Mouse (Mus musculus) liver, postnatal 0 days (tissue): Measurements from ENCODE around the gene Gphn. TPM values are rescaled to one million over a fixed set of nuclear protein-coding genes. Genes with fewer than 3 reads are reported as not detected.
A peak's percentile ranks its signal among the peaks of the same experiment; 100 is the strongest.
"Not testable (repeated sequence)": the region's sequence is repeated elsewhere in the genome, so short reads cannot be mapped to it uniquely, and the experiment has no call there.

ENCODE experiments used
- ATAC-seq: fragments of 200-750 bp; cut with Nextera tagmentation; 2 replicates; pipeline ENCODE4 v1.8.0; 2017; ENCODE audit warnings: mild to moderate bottlenecking, moderate library complexity
- DNase-seq: peaks from one replicate; pipeline ENCODE4 v3.0.0-alpha.2; 2016
- H3K27ac ChIP-seq: fragments of 300-500 bp; sonication (generic); 2 replicates; pipeline ENCODE4 v1.5.1; 2014; ENCODE audit warnings: antibody characterized with exemption, moderate library complexity, mild to moderate bottlenecking, low read depth
- H3K27me3 ChIP-seq: fragments of 300-500 bp; sonication (generic); 2 replicates; pipeline ENCODE4 v1.6.1; 2014; ENCODE audit warnings: low read length, control low read depth, mixed read lengths; ENCODE audit not compliant: insufficient read depth
- H3K36me3 ChIP-seq: fragments of 300-500 bp; sonication (generic); replicated peaks from 2 replicates; pipeline ENCODE4 v1.6.1; 2014; ENCODE audit warnings: mild to moderate bottlenecking, control low read depth, low read length, moderate library complexity, mixed read lengths; ENCODE audit not compliant: insufficient read depth
- H3K4me1 ChIP-seq: fragments of 300-500 bp; sonication (generic); 2 replicates; pipeline ENCODE4 v1.6.1; 2014; ENCODE audit warnings: antibody characterized with exemption, mild to moderate bottlenecking, control low read depth; ENCODE audit not compliant: insufficient read depth
- H3K4me2 ChIP-seq: fragments of 300-500 bp; sonication (generic); 2 replicates; pipeline ENCODE4 v1.6.1; 2014; ENCODE audit warnings: low read depth, mild to moderate bottlenecking, low read length, moderate library complexity, mixed read lengths
- H3K4me3 ChIP-seq: fragments of 300-500 bp; sonication (generic); 2 replicates; pipeline ENCODE4 v1.5.1; 2014; ENCODE audit warnings: low read depth, low read length
- H3K9ac ChIP-seq: fragments of 300-500 bp; sonication (generic); replicated peaks from 2 replicates; pipeline ENCODE4 v1.6.1; 2014; ENCODE audit warnings: mild to moderate bottlenecking, moderate library complexity
- H3K9me3 ChIP-seq: fragments of 300-500 bp; sonication (generic); 2 replicates; pipeline ENCODE4 v1.6.1; 2016; ENCODE audit warnings: mild to moderate bottlenecking, control low read depth, low read length, mixed read lengths
- CTCF ChIP-seq: sonication (generic); IDR thresholded peaks from 2 replicates; pipeline ENCODE4 v1.5.1; 2016; ENCODE audit warnings: antibody characterized with exemption, low read depth
- EP300 ChIP-seq: IDR thresholded peaks from 2 replicates; pipeline ENCODE4 v1.6.1; 2016; ENCODE audit warnings: antibody characterized with exemption, low read depth, mild to moderate bottlenecking
- WGBS: fragments of 180-500 bp; shearing (Covaris S2); extraction: QIAGEN DNeasy Blood & Tissue Kit; methylation state at CpG from one replicate; pipeline ENCODE4 v1.1.7; 2014; ENCODE audit not compliant: insufficient replicate concordance; 5-methylcytosine and 5-hydroxymethylcytosine counted together
- polyA plus RNA-seq: library from polyadenylated mRNA; unstranded; fragments of >200 nt; fragmentation: Nextera tagmentation; extraction: Ambion mirVana; gene quantifications from 2 replicates; pipeline ENCODE4 v1.2.1, GENCODE M21; 2015

Gene Gphn
- polyA plus RNA-seq, 1 experiment from 2014 or later: 6.1 TPM

DNA sequence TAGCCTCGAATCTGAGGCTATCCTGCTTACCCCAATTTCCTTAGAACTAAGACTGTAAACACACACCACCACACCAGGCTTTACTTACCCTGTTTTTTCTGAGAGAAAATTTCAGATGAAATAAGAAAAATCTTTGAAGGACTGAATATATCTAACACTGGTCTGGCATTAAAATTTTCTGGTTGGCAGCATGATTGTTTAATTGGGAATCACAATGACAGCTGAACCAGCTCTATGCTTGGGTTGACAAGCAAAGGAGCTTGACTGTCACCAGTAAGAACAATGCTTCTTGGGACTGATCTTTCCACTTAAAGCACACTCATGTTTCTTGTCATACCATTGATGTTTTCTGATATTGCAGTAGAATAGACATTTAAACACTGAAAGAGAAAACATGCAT lies 296.0 kb downstream of the Gphn start:
- no peak overlapping the region for H3K9ac ChIP-seq
- ATAC-seq: no peak

DNA sequence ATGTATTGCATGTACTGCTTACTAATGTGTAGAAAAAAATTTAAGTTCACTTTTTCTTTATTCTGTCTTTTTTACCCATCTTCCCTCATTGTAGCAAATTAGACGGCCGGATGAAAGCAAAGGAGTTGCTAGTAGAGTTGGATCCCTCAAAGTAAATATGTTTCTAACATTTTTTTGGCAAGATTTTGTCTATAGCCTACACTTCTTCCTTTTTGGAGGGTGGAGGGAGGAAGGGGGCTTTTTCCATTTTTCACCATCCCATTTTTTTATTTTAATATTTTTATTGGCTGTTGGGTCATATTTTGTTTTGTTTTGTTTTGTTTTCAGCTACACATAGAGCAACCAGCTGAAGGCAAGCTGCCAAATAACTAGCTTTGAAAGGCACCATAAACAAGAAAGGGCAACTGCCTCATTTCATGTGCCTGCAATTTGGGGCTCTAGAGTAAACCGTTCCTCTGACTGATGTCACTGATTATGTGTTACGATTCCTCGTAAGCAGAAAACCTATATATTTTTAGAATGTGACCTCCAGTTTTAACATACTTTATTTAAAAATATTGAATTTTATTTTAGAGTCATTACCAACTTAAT lies 296.7 kb downstream of the Gphn start:
- H3K9me3 ChIP-seq: no peaks in the 10 kb centered on the region
- H3K4me3 ChIP-seq: no peak overlapping the region
- H3K4me1 ChIP-seq: no peaks in the 10 kb centered on the region
- 77% methylated on average over 5 of the region's 5 CpGs for WGBS
- TF ChIP-seq EP300 (no peak), CTCF (no peak)
- H3K4me2 ChIP-seq: no peak overlapping the region
- no peaks in the 10 kb centered on the region for H3K27me3 ChIP-seq
- ATAC-seq (no peak), DNase-seq (no peak)
- H3K9ac ChIP-seq: no peak overlapping the region
- H3K27ac ChIP-seq: no peak overlapping the region
- no peaks in the 10 kb centered on the region for H3K36me3 ChIP-seq

More for the DNA sequence above, 296.0 kb downstream of the Gphn start:
- Histone ChIP-seq H3K27ac (no peak overlapping the region), H3K27me3 (no peaks in the 10 kb centered on the region), H3K4me2 (no peak overlapping the region), H3K4me3 (no peak overlapping the region), H3K4me1 (no peaks in the 10 kb centered on the region), H3K36me3 (no peaks in the 10 kb centered on the region), H3K9me3 (no peaks in the 10 kb centered on the region)
- DNase-seq: no peak
- WGBS: 42% methylated on average over 1 of the region's 1 CpGs
- TF ChIP-seq CTCF: no peak
- TF ChIP-seq EP300: no peak

DNA sequence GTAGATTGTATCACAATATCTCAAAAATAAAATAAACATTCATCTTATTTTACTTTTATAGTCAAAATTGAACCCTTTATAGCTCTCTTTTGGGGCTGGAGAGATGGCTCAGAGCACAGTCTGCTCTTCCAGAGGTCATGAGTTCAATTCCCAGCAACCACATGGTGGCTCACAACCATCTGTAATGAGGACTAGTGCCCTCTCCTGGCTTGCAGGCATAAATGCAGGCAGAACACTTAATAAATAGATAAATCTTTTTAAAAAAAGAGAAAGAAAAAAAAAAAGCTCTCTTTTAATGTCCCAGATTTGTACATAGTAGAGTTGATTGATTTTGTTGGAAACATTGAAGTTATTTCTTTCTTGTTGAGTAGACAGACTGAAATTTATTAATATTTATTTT lies 311.4 kb downstream of the Gphn start:
- H3K9ac ChIP-seq, H3K4me2 ChIP-seq, H3K4me1 ChIP-seq, H3K4me3 ChIP-seq, H3K9me3 ChIP-seq, H3K36me3 ChIP-seq, ATAC-seq, H3K27ac ChIP-seq, H3K27me3 ChIP-seq, DNase-seq: not testable (repeated sequence)
- peak; percentile 22; the same call in 1 of the 2 replicates for TF ChIP-seq CTCF

DNA sequence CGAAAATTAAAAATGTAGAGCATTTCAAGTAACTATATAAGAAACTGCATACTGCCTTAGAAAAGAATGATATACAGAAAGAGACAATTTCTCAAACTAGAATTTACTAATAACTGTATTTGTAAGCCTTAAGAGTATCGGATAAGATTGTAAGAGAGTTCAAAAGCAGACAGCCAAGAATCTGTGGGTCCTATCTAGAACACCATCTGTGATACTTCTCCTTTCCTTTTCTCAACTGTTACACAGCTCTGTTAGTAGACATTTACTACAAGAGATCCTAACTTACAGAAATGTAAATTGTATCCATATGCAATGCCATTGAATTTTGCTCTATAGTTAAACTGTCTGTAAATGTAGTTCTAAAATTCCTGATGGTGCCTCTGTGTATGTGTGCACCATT lies 324.7 kb downstream of the Gphn start:
- H3K9me3 ChIP-seq: no peaks in the 10 kb centered on the region
- no peaks in the 10 kb centered on the region for H3K27me3 ChIP-seq
- DNase-seq: no peak
- H3K4me2 ChIP-seq: no peak overlapping the region
- 61% methylated on average over 2 of the region's 2 CpGs for WGBS
- H3K36me3 ChIP-seq: no peaks in the 10 kb centered on the region
- no peak overlapping the region for H3K27ac ChIP-seq
- no peak for ATAC-seq
- no peak overlapping the region for H3K4me3 ChIP-seq
- no peak overlapping the region for H3K9ac ChIP-seq
- no peaks in the 10 kb centered on the region for H3K4me1 ChIP-seq
- TF ChIP-seq EP300: no peak
- TF ChIP-seq CTCF: no peak

DNA sequence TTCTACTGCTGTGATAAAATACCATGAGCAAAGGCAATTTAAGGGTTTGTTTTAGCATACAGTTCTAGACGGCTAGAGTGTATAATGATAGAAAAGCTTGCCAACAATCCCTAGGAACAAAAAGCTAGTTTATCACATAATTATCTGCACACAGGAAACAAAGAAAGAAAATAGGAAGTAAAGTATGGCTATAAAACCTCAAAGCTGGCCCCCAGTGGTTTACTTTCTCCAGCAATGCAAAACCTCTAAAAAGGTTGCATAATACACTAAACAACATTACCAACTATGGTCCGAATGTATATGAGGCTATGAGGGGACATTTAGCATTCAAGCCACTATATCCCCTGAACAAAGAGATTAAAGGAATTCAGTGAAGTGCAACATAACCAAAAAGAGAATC lies 405.6 kb downstream of the Gphn start:
- Histone ChIP-seq H3K9me3 (no peaks in the 10 kb centered on the region), H3K36me3 (no peaks in the 10 kb centered on the region), H3K27me3 (no peaks in the 10 kb centered on the region), H3K9ac (no peak overlapping the region), H3K27ac (no peak overlapping the region), H3K4me1 (no peaks in the 10 kb centered on the region), H3K4me3 (no peak overlapping the region), H3K4me2 (no peak overlapping the region)
- DNase-seq (no peak), ATAC-seq (no peak)
- no peak for TF ChIP-seq EP300
- no peak for TF ChIP-seq CTCF
- 50% methylated on average over 2 of the region's 2 CpGs for WGBS

DNA sequence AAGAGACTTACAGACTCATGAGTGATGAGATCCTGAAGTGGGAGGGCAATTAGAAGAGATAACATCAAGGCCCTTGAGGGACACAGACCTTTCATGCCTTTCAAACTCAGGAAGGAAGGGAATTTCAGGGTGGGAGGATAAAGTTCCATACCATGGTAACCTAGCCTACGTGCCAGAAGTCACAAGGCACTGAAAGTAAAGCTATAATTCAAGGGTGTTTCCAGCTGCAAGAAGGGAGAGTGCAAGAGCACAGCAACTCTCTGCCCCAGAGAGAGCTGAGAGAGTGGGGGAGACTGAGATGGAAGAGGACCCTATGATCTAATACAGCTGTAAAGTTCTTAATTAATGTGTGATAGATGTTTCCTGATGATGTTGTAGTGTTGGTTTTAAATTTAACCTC lies 413.3 kb downstream of the Gphn start:
- Histone ChIP-seq H3K4me2 (no peak overlapping the region), H3K9me3 (no peaks in the 10 kb centered on the region), H3K36me3 (no peaks in the 10 kb centered on the region), H3K4me3 (no peak overlapping the region), H3K4me1 (no peaks in the 10 kb centered on the region), H3K27ac (no peak overlapping the region), H3K9ac (no peak overlapping the region), H3K27me3 (no peaks in the 10 kb centered on the region)
- 56% methylated on average over 1 of the region's 1 CpGs for WGBS
- ATAC-seq (no peak), DNase-seq (no peak)
- no peak for TF ChIP-seq CTCF
- no peak for TF ChIP-seq EP300

DNA sequence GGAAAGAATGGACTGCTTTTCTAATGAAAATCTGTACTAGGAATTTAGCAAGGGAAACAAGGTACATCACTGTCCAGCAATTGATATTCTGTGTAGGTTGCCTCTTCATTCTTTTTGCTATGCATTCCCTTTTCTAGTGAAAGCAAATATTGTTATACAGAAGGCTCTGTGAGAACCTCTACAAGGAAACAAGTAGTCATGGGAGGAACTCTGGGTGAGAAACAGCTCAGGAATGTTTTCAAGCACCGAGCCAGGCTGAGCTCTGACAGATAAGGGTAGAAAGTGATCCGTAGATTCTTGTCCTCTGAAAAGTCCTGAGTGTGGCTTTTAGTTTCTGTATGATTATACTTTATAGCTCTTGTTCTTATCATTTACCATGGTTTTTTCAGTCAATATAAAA lies 413.9 kb downstream of the Gphn start:
- Histone ChIP-seq H3K4me1 (no peaks in the 10 kb centered on the region), H3K27ac (no peak overlapping the region), H3K4me3 (no peak overlapping the region), H3K4me2 (no peak overlapping the region), H3K9me3 (no peaks in the 10 kb centered on the region), H3K27me3 (no peaks in the 10 kb centered on the region), H3K9ac (no peak overlapping the region), H3K36me3 (no peaks in the 10 kb centered on the region)
- no peak for DNase-seq
- TF ChIP-seq EP300 (no peak), CTCF (no peak)
- 63% methylated on average over 2 of the region's 2 CpGs for WGBS
- no peak for ATAC-seq
